Mouse (Mus musculus) kidney, postnatal 14 days (tissue): ENCODE measurements around the gene Mier1.

Experiments used
- DNase-seq: peaks from one replicate; pipeline ENCODE4 v3.0.0; 2022; ENCODE audit warnings: mixed read lengths

The Mier1 gene

GRCm38 (mm10) chr4:103171256-103171655, 57.1 kb downstream of the Mier1 start:
- DNase-seq, result no peak

- no peak for DNase-seq
Measured at GRCm38 (mm10) chr4:103173507-103173906, 59.3 kb downstream of the Mier1 start.

GRCm38 (mm10) chr4:103174001-103174400, 59.8 kb downstream of the Mier1 start:
- DNase-seq, result no peak

- DNase-seq, result no peak
Measured at GRCm38 (mm10) chr4:103177681-103178080, 63.5 kb downstream of the Mier1 start.

GRCm38 (mm10) chr4:103178635-103179318, 64.6 kb downstream of the Mier1 start:
- DNase-seq, result peak; percentile 56

- DNase-seq, result no peak
Measured at GRCm38 (mm10) chr4:103179581-103179980, 65.4 kb downstream of the Mier1 start.

- no peak for DNase-seq
Measured at GRCm38 (mm10) chr4:103180300-103180888, 66.2 kb downstream of the Mier1 start.

GRCm38 (mm10) chr4:103188786-103189640, 74.8 kb downstream of the Mier1 start:
- no peak for DNase-seq

GRCm38 (mm10) chr4:103192421-103192820, 78.2 kb downstream of the Mier1 start:
- DNase-seq, result no peak

- no peak for DNase-seq
Measured at GRCm38 (mm10) chr4:103197401-103197800, 83.2 kb downstream of the Mier1 start.

GRCm38 (mm10) chr4:103199086-103199485, 84.9 kb downstream of the Mier1 start:
- DNase-seq, result no peak

- DNase-seq, result no peak
Measured at GRCm38 (mm10) chr4:103200046-103200445, 85.9 kb downstream of the Mier1 start.

GRCm38 (mm10) chr4:103203646-103204045, 89.5 kb downstream of the Mier1 start:
- no peak for DNase-seq

- DNase-seq, result no peak
Measured at GRCm38 (mm10) chr4:103208553-103208952, 94.4 kb downstream of the Mier1 start.

GRCm38 (mm10) chr4:103213859-103214497, 99.8 kb downstream of the Mier1 start:
- peak; percentile 12 for DNase-seq

- DNase-seq, result peak; percentile 83
Measured at GRCm38 (mm10) chr4:103214498-103214924, 100.3 kb downstream of the Mier1 start.
